Mouse (Mus musculus) embryo, embryonic 9.5 days (tissue): ENCODE measurements around the gene Sppl3.

Experiments used
- DNase-seq: peaks from one replicate; pipeline ENCODE4 v3.0.0-alpha.2; 2017; ENCODE audit errors: extremely low spot score

Gene Sppl3

DNA sequence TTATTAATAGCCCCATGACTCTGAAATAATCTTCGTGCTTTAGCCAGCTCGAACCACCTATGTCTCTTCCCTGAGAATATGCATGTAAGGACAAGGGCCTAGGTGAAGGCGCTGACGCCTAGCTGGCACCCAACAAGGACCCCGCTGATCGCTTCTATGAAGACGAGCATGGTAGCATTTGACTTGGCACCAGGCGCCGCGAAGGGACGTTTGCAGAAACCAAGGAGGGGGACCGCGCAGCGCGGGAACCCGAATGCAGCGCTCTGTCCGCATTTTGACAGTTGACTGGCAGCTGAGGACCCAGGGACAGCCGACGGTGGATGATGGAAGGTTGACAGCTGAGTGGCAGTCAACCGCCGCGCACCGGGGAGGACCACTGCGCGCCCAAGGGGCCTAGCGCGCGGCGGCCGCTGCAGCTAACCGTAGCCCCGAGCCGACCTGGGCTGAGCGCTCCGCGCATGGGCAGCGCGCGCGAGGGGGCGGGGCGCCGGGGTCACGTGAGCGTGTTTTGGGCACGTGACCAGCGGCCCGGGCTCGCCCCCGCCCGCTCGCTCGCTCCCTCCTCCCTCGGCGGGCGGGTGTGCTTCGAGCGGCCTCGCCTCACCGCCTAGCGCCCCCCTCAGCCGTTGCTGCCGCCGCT lies at the start of gene Sppl3:
Sppl3 (plus strand) TSS at position 561 of the 640 bp plus-strand sequence.
- peak; percentile 94 for DNase-seq

DNA sequence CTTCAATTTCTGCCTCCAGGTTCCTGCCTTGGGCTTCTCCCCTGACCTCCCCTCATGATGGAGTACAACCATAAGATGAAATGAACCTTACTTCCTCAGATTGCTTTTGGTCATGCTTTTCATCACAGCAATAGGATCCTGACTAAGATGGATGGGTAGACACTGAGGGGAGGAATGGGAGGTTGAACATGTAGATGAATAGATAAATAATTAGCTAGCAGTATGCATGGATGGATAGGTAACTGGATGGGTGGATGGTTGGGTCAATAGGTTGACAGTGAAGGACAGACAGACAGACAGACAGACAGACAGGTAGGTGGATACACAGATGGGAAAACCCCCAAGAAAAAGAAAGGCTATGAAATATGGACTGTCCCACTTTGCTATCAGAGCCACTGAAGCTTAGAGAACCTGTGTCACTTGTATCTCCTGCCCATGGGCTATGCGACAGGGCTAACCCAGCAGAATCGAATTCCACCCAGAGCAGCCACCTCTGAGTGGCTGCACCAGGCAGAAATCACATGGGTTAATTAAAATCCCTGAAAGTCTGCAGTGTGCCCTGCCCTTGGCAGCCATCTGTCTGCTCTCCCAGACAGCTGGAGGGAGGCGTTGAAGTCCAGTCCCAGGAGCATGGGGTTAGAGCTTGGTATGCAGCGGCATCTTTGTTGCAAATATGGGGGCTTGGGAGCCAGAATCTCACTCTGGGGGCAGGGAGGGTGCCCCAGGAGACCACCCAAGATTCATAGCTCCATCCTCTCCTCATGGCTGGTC lies 49.2 kb upstream of the Sppl3 start:
- no peak for DNase-seq

DNA sequence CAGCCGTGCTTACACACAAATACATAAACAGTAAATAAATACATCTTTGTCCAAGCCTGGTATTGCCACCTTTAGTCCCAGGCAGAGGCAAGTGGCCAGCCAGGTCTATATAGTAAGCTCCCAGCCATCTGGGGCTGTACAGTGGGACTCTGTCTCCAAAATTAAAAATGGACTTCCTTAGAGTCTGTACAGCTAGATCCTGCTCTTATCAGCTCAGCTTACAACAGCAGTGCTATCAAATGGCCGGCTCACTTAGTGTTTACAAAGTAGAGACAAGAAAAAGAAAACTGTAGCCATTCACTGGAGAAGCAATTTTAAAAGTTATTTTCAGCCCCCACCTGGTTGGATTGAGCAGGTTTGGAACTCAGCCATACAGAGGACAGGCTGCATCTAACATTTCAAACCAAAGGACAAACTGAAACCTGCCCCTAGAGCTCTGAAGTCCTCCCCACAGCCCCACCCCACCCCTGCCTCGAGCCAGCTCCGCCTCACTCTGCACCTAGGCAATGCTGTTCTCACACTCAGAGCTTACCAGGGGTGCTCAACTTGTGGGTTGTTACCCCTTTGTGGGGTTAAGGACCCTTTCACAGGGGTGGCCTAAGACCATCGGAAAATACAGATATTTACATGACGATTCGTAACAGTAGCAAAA lies 46.5 kb upstream of the Sppl3 start:
- no peak for DNase-seq

DNA sequence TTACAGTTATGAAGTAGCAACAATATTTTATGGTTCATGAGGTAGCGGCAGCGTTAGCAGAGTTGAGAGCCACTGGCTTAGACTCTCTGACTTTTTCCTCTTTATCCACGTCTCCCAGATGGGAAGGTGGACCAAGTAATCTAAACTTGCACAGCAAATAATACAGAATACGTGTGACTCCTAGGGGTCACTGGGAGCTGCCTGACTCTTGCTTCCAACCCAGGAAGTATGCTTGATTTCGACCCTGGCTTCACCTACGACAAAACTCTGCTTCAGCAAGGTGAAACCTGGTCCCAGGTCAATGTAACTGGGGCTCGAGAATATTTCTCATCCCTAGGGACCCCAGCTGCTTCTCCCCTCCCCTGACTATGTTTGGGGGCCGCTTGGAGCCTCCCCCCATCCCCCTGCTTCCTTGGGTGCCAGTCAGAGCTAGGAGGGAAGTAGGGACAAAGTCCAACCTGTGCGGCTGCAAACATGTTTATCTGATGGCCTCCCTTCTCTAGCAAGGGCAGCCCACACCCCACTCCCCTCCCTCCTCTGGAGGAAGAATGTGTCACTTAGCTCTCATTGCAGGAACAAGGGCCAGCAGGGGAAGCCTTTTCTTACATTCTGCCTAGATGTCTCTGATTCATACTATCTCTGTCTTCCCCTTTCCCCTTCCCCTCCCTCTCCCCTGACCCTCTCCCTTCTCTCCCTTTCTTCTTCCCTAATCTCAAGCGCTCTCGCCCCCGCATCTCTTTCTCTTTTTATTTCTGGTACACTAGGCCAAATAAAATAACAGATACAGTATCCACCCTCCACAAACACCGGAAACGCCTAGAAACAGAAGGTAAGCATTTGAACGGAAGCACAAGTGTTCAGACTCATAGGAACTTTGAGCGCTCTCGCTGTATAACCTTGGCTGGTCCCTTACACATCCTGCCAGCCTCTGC lies 45.7 kb upstream of the Sppl3 start:
- no peak for DNase-seq

DNA sequence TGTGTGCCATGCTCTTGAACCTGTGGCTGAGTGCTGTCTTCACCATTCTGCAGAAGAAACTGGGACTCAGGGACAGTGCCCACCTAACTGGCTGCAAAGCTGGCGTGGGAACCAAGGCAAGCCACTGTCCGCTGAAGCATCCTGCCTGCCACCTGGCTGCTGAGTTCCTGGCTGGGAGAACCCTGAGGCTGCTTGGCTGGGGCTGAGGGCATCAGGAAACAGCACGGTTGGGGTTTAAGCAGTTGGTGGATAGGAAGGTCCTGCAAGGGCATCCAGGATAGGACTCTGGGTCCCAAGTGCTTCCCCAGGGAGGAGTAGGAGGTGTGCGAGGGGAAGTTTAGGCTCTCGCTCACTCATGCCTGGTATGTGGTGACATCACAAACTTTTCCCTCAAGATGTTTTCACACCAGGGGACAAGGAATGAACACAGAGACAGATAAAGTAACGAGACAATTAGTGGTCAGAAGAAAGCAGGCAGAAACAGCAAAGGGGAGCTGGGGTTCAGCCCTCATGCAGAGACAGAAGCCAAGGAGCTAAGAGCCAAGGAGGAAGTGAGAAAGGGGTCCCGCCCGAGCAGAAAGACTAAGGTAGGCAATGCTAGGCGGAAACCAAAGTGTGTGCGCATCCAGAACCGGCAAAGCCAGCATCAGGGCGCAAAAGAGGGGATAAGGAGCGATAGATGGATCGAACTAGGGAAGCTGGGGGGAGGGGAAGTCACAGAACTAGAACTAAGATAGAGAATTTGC lies 43.2 kb upstream of the Sppl3 start:
- no peak for DNase-seq

DNA sequence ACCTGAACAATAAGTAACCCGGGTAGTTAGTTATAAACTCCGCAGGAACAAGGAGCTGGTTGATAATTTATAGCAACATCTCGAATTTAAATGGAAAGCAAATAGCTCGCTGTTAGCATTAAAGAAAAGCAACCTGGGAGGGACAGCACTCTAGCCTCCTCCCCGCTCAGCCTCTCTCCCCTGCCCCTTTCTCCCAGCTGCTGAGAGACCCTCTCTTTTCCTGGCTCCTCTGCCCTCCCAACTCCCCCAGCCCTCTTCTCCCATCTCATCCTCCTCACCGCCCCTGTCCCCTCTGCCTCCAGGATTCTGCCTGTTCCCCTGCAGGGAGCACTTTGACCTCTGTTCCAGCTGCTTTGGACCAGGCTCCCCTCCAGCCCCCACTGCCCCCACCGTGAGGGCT lies 42.3 kb upstream of the Sppl3 start:
- DNase-seq: no peak

DNA sequence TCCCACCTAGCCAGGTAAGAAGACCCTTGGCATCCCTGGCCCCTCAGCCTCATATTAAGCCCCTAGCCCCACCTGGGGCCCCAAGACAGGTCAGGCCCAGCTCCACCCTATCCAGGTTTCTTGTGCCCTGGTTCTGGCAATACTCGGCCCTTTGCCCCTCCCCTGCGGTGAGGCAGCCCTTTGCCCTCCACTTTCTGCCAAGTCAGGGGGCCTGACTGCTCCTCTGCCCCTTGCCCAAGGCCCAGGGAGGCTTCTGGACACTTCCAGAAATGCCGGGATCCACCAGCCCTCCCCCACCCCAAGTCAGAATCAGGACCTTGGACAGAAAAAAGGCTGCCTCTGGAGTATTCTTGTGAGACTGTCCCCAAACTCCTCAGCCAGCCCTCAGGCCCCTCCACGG lies 41.9 kb upstream of the Sppl3 start:
- DNase-seq: no peak

DNA sequence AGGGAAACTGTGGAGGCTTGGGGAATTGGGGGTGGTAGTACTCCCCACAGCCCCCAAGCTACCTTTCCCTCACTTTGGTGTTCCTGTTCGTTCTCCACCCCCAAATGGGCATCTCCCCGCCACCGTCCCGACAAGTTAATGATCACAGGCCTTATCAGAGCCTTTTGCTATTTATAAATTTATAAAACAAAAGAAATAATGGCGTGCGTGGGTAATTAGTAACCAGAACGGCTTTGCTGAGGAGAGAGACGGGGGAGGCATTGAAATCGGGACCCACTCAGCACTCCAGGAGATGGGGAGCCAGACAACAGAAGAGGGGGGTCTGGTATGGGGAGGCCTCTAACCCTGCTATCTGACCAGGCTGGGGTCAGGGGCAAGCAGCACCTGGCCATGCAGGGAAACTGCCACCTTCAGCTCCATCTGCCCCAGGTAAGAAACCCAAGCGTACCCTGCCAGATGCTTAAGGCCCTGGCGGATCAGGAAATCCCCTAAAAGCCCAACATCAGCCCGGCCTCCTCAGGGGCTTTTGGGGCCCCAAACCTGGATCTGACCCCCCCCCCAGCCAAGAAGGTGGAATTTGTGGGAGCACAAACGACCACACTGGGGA lies 41.2 kb upstream of the Sppl3 start:
- DNase-seq: no peak

DNA sequence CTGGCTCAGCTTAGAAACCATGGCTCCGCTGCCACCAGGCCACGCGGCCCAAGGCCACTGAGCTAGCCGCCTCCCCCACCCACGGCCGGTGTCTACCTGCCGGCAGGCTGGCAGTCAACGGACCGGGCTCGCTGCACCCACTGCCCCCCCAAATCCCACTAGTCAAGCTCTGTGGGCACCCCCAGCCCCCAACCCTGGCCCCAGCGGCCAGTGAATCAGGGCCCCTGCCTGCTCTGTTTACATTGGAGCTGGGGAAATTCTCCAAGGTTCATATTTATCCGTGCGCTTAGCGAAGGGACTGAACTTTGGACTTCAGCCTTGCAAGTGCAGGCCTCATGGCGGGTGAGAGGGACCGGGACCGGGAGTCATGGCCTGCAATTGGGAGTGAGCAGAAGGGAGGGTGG lies 40.1 kb upstream of the Sppl3 start, which contains the start of gene Hnf1a:
Hnf1a (minus strand) TSS at position 271 of the 404 bp plus-strand sequence.
- DNase-seq: no peak

DNA sequence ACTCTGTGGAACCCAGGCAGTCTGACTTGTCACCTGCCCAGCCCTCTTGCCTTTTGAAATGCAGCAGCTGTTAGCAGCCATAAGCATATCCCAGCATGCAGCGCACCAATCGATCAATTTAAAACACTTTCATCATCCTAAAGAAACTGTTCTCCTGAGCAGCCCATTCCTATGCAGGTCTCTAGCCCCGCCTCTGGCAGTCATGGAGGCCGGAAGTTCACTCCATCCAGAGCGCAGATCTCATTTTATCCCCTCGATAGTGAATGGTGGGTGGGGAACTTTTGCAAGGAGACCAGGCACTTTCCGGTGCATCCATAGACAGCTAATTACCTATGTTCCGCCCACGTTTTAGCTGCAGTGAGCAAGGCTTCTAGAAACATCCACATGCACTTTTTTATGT lies 38.7 kb upstream of the Sppl3 start:
- no peak for DNase-seq

DNA sequence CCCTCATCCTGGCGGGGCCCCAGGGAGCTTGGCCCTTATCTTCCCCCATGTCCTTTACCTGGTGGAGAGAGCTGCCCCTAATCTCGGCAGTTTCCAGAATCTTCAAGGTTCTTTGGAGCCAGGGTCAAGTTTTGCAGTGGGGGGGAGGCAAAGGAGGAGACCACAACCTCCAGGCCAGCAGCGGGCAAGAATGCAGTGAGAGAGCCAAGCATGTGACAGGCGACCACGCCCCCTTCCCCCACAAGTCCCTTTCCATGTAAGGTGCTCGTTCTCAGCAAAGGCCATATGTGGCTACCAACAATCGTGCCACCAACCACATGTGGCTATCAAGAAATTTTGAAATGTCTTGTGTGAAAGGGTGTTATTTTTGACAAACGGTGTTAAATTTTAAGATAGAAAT lies 37.8 kb upstream of the Sppl3 start:
- no peak for DNase-seq

DNA sequence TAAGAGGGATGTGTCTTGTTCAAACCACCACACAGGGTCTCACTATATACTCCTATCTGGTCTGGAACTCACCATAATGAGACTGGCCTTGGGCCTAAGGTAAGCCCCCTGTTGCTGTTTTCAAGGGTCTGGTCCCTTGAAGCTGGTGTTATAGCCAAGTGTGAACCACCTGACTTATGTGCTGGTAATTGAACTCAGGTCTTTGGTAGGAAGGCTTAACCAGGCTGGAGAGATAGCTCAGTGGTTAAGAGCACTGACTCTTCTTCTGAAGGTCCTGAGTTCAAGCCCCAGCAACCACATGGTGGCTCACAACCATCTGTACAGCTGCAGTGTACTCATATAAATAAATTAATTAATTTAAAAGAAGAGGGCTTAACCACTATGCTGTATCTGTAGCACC lies 34.0 kb upstream of the Sppl3 start:
- no peak for DNase-seq

DNA sequence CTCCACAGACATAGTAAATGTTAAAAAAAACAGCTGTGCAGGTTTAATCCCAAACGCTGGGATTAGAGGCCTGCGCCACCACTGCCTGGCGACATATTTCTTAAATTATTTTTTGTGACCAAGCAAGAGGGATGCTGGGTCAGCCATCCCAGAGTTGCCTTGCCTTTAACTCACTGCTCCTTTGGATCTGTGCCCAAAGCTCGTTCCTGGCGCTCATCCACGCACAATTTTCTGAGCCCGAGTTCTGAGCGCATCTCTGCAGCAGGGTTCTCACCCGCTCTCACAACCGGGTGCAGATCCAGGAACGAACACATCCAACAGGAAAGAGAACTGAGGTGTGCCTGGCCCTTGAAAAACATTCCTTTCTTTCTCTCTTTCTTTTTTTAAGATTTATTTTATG lies 32.5 kb upstream of the Sppl3 start:
- DNase-seq: no peak

DNA sequence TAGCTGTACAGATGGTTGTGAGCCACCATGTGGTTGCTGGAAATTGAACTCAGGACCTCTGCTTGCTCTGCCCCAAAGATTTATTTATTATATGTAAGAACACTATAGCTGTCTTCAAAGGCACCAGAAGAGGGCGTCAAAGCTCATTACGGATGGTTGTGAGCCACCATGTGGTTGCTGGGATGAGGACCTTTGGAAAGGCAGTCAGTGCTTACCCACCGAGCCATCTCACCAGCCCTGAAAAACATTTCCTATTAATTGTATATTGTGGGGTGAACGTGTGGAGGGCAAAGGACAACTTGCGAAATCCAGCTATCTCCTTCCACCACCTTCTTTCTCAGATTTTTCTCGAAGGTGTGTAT lies 32.1 kb upstream of the Sppl3 start:
- DNase-seq: peak; percentile 57

DNA sequence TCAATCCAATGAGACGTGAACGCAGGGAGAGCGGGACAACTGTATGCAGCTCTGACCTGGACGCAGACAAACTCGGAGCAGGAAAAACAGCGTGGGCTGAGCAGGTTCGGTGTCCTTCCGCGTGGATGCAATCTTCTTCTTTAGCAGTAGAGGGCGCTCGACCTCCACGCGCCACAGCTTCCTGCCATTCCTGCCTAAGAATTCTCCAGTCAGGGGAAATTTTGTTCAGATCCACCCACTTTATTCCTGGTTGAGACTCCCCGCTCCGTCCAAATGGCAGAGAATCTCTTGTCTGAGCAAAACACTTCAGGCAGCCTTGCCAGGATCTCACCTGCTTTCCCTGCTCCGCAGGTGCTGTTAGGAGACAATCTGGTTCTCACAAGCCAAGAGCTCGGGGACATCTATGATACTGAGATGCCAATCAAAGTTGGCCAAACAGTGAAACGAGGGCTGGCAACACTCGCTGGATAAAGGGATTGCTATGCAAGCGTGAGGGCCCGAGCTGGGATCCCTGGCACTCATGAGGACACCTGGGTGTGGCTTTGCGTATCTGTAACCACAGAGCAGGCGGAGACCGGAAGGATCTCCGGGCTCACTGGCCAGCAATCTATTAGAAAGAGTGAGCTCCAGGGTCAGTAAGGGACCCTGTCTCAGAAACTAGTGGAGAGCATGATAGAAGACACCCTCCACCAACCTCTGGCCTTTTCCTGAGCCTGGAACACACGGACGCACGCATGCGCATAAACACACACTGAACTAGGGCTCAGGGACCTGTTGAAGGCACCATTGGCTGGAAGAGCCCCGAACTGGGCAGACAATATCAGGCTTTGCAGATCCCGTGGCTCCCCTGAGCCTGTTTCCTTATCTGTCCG lies 31.5 kb upstream of the Sppl3 start:
- DNase-seq: peak; percentile 73

DNA sequence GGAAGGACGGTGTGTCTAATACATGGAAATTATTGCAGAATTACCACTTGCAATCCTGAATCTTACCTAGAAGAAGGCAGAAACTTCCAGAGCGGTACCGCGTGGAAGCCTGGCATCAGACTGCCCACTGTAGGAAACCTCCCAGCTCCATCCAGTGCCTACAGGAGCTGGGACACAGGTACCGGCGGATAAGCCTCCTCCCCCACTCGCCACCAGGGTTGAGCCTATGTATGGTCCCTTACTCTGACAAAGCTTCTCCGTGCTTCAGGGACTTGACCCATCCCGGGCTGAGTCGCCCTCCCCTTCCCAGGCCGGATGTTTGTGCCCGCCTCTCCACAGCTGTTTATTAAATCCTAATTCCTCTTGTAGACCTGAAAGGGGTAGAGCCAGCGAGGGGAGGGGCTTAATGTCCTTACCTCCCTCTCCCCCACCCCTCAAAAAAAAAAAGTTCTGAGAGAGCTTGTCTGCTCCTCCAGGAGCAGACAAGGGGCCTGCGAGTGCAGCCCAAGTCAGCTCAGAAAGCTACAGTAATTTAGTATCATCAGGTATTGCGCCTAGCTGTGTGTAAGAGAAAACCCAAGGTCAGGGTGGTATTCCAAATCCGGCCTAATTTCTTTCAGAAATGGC lies 30.7 kb upstream of the Sppl3 start:
- peak; percentile 33 for DNase-seq

DNA sequence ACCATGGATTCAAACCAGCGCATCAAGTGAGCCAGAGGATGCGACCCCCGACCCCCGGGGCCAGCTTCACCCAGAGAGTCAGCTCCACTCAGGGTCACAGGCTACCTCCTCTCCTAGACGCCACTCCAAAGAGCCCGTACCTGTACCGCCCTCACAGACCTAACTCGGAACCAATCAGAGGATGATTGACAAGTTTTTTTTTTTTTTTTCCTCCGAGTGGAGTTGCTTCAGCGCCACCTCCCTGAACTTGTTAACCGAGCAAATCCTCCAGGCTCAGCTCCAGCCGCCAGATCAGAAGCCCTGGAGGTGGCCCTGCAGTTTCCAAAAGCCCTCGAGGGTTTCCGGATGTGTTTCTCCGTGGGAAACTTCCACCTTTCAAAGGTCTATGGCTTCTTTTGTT lies 28.9 kb upstream of the Sppl3 start:
- DNase-seq: no peak

DNA sequence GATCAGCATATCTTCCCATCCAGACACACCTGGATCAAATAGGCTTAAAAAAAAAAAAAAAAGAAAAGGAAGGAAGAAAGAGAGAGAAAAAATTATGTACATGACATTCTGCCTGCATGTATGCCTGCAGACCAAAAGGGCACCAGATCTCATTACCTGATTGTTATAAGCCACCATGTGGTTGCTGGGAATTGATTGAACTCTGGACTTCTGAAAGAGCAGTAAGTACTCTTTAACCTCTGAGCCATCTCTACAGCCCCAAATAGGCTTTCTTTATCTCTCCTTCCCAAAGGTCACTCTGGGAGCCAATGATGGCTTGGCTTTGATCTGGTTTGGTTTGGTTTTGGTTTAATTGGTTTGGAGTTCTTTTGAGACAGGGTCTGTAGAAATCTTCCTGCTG lies 25.9 kb upstream of the Sppl3 start:
- DNase-seq: no peak

DNA sequence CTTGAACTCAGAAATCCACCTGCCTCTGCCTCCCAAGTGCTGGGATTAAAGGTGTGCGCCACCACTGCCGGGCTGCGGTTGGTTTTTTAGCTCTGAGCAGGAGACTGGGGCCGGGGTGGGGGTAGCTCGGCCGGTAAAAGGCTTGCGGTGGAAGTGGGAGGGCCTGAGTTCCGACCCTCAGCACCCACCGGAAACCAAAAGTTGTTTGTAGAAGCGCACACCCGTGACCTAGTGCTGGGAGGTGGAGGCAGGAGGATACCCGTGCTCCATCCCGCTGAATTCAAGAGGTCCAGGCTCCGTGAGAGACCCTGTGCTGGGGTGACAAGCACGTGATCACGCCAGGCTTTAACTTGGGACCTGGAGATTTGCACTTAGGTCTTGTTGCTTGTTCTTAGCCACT lies 14.5 kb upstream of the Sppl3 start:
- DNase-seq: no peak
